Mouse (Mus musculus): ENCODE data around the gene Atp8b2. TPM values are rescaled to one million over a fixed set of nuclear protein-coding genes. Genes with fewer than 3 reads are reported as not detected.

Atp8b2 gene
- polyA plus RNA-seq, 1 experiment from 2014 or later, result 11.4 TPM

- Histone ChIP-seq H3K4me3 (ENCODE audit: low read depth, low read length) (no peak overlapping the region), H3K4me1 (ENCODE audit: control insufficient read depth, insufficient read depth, low read length) (no peaks in the 10 kb centered on the region), H3K9ac (ENCODE audit: low read length) (no peak overlapping the region), H3K36me3 (ENCODE audit: control insufficient read depth, insufficient read depth, low read length) (peaks cover 43% of the 10 kb centered on the region), H3K27me3 (ENCODE audit: control insufficient read depth, insufficient read depth, low read length) (no peaks in the 10 kb centered on the region), H3K4me2 (no peak overlapping the region), H3K27ac (ENCODE audit: low read depth, low read length) (no peak overlapping the region), H3K9me3 (ENCODE audit: control insufficient read depth, low read length) (no peaks in the 10 kb centered on the region)
- DNase-seq (ENCODE audit: low spot score, missing footprints), result peak; percentile 8
- ATAC-seq (ENCODE audit: low FRiP score), result no peak
- WGBS, result 90% methylated on average over 11 of the region's 11 CpGs
Measured at GRCm38 (mm10) chr3:89948021-89948420, 15.3 kb downstream of the Atp8b2 start.

GRCm38 (mm10) chr3:89945026-89945425 is 18.3 kb downstream of the Atp8b2 start:
- no peak overlapping the region for H3K4me3 ChIP-seq (ENCODE audit: low read depth, low read length)
- no peaks in the 10 kb centered on the region for H3K9me3 ChIP-seq (ENCODE audit: control insufficient read depth, low read length)
- ATAC-seq (ENCODE audit: low FRiP score) (no peak), DNase-seq (ENCODE audit: low spot score, missing footprints) (peak; percentile 77)
- no peak overlapping the region for H3K27ac ChIP-seq (ENCODE audit: low read depth, low read length)
- no peak overlapping the region for H3K9ac ChIP-seq (ENCODE audit: low read length)
- WGBS, result 85% methylated on average over 8 of the region's 8 CpGs
- H3K4me1 ChIP-seq (ENCODE audit: control insufficient read depth, insufficient read depth, low read length), result no peaks in the 10 kb centered on the region
- H3K4me2 ChIP-seq, result no peak overlapping the region
- peaks cover 49% of the 10 kb centered on the region for H3K36me3 ChIP-seq (ENCODE audit: control insufficient read depth, insufficient read depth, low read length)
- no peaks in the 10 kb centered on the region for H3K27me3 ChIP-seq (ENCODE audit: control insufficient read depth, insufficient read depth, low read length)

GRCm38 (mm10) chr3:89942894-89943293 is 20.4 kb downstream of the Atp8b2 start:
- Histone ChIP-seq H3K36me3 (ENCODE audit: control insufficient read depth, insufficient read depth, low read length) (peaks cover 37% of the 10 kb centered on the region), H3K27me3 (ENCODE audit: control insufficient read depth, insufficient read depth, low read length) (no peaks in the 10 kb centered on the region)
- 89% methylated on average over 9 of the region's 9 CpGs for whole genome bisulfite sequencing

GRCm38 (mm10) chr3:89936495-89936894 is 26.8 kb downstream of the Atp8b2 start:
- Histone ChIP-seq H3K36me3 (ENCODE audit: control insufficient read depth, insufficient read depth, low read length) (peaks cover 12% of the 10 kb centered on the region; the same call in 1 of the 2 replicates), H3K27ac (ENCODE audit: low read depth, low read length) (no peak overlapping the region)

More at GRCm38 (mm10) chr3:89942894-89943293, 20.4 kb downstream of the Atp8b2 start:
- no peak overlapping the region for H3K4me2 ChIP-seq
- no peaks in the 10 kb centered on the region for H3K4me1 ChIP-seq (ENCODE audit: control insufficient read depth, insufficient read depth, low read length)
- ATAC-seq (ENCODE audit: low FRiP score), result no peak
- no peak overlapping the region for H3K9ac ChIP-seq (ENCODE audit: low read length)
- H3K4me3 ChIP-seq (ENCODE audit: low read depth, low read length), result no peak overlapping the region
- no peaks in the 10 kb centered on the region for H3K9me3 ChIP-seq (ENCODE audit: control insufficient read depth, low read length)
- peak; percentile 17 for DNase-seq (ENCODE audit: low spot score, missing footprints)
- H3K27ac ChIP-seq (ENCODE audit: low read depth, low read length), result no peak overlapping the region

GRCm38 (mm10) chr3:89932925-89933324 is 30.4 kb downstream of the Atp8b2 start:
- DNase-seq (ENCODE audit: low spot score, missing footprints) (peak; percentile 39), ATAC-seq (ENCODE audit: low FRiP score) (no peak)
- Histone ChIP-seq H3K36me3 (ENCODE audit: control insufficient read depth, insufficient read depth, low read length) (0 out of 2 replicates have a peak, but pooled peaks cover 1% of the 10 kb centered on the region), H3K4me2 (no peak overlapping the region), H3K9me3 (ENCODE audit: control insufficient read depth, low read length) (no peaks in the 10 kb centered on the region), H3K9ac (ENCODE audit: low read length) (no peak overlapping the region), H3K27me3 (ENCODE audit: control insufficient read depth, insufficient read depth, low read length) (no peaks in the 10 kb centered on the region), H3K4me3 (ENCODE audit: low read depth, low read length) (no peak overlapping the region), H3K4me1 (ENCODE audit: control insufficient read depth, insufficient read depth, low read length) (no peaks in the 10 kb centered on the region), H3K27ac (ENCODE audit: low read depth, low read length) (no peak overlapping the region)
- WGBS, result 90% methylated on average over 2 of the region's 2 CpGs

More at GRCm38 (mm10) chr3:89936495-89936894, 26.8 kb downstream of the Atp8b2 start:
- no peak for ATAC-seq (ENCODE audit: low FRiP score)
- H3K27me3 ChIP-seq (ENCODE audit: control insufficient read depth, insufficient read depth, low read length), result no peaks in the 10 kb centered on the region
- no peak overlapping the region for H3K4me2 ChIP-seq
- H3K9ac ChIP-seq (ENCODE audit: low read length), result no peak overlapping the region
- no peak overlapping the region for H3K4me3 ChIP-seq (ENCODE audit: low read depth, low read length)
- no peaks in the 10 kb centered on the region for H3K9me3 ChIP-seq (ENCODE audit: control insufficient read depth, low read length)
- peak; percentile 31 for DNase-seq (ENCODE audit: low spot score, missing footprints)
- WGBS, result 89% methylated on average over 3 of the region's 3 CpGs
- no peaks in the 10 kb centered on the region for H3K4me1 ChIP-seq (ENCODE audit: control insufficient read depth, insufficient read depth, low read length)

- H3K9me3 ChIP-seq (ENCODE audit: control insufficient read depth, low read length), result no peaks in the 10 kb centered on the region
- WGBS, result 75% methylated on average over 4 of the region's 4 CpGs
Measured at GRCm38 (mm10) chr3:89928956-89929355, 34.4 kb downstream of the Atp8b2 start.

GRCm38 (mm10) chr3:89926440-89926839 is 36.9 kb downstream of the Atp8b2 start:
- no peak for ATAC-seq (ENCODE audit: low FRiP score)
- Histone ChIP-seq H3K27me3 (ENCODE audit: control insufficient read depth, insufficient read depth, low read length) (no peaks in the 10 kb centered on the region), H3K36me3 (ENCODE audit: control insufficient read depth, insufficient read depth, low read length) (no peaks in the 10 kb centered on the region), H3K9ac (ENCODE audit: low read length) (no peak overlapping the region), H3K27ac (ENCODE audit: low read depth, low read length) (no peak overlapping the region), H3K9me3 (ENCODE audit: control insufficient read depth, low read length) (no peaks in the 10 kb centered on the region), H3K4me1 (ENCODE audit: control insufficient read depth, insufficient read depth, low read length) (no peaks in the 10 kb centered on the region), H3K4me2 (no peak overlapping the region), H3K4me3 (ENCODE audit: low read depth, low read length) (no peak overlapping the region)
- no peak for DNase-seq (ENCODE audit: low spot score, missing footprints)
- WGBS, result 97% methylated on average over 1 of the region's 1 CpGs

More at GRCm38 (mm10) chr3:89928956-89929355, 34.4 kb downstream of the Atp8b2 start:
- Histone ChIP-seq H3K27ac (ENCODE audit: low read depth, low read length) (no peak overlapping the region), H3K4me1 (ENCODE audit: control insufficient read depth, insufficient read depth, low read length) (no peaks in the 10 kb centered on the region), H3K4me2 (no peak overlapping the region), H3K27me3 (ENCODE audit: control insufficient read depth, insufficient read depth, low read length) (no peaks in the 10 kb centered on the region), H3K36me3 (ENCODE audit: control insufficient read depth, insufficient read depth, low read length) (no peaks in the 10 kb centered on the region), H3K9ac (ENCODE audit: low read length) (no peak overlapping the region), H3K4me3 (ENCODE audit: low read depth, low read length) (no peak overlapping the region)
- DNase-seq (ENCODE audit: low spot score, missing footprints), result no peak
- no peak for ATAC-seq (ENCODE audit: low FRiP score)

GRCm38 (mm10) chr3:89920711-89921110 is 42.6 kb downstream of the Atp8b2 start:
- Histone ChIP-seq H3K4me3 (ENCODE audit: low read depth, low read length) (no peak overlapping the region), H3K9ac (ENCODE audit: low read length) (no peak overlapping the region), H3K27ac (ENCODE audit: low read depth, low read length) (no peak overlapping the region), H3K4me1 (ENCODE audit: control insufficient read depth, insufficient read depth, low read length) (no peaks in the 10 kb centered on the region), H3K4me2 (no peak overlapping the region), H3K9me3 (ENCODE audit: control insufficient read depth, low read length) (no peaks in the 10 kb centered on the region), H3K27me3 (ENCODE audit: control insufficient read depth, insufficient read depth, low read length) (no peaks in the 10 kb centered on the region), H3K36me3 (ENCODE audit: control insufficient read depth, insufficient read depth, low read length) (no peaks in the 10 kb centered on the region)
- WGBS, result 74% methylated on average over 6 of the region's 6 CpGs
- ATAC-seq (ENCODE audit: low FRiP score), result no peak
- DNase-seq (ENCODE audit: low spot score, missing footprints), result peak; percentile 51

GRCm38 (mm10) chr3:89917408-89917807 is 45.9 kb downstream of the Atp8b2 start:
- WGBS, result 52% methylated on average over 3 of the region's 3 CpGs
- Histone ChIP-seq H3K27me3 (ENCODE audit: control insufficient read depth, insufficient read depth, low read length) (peaks cover 17% of the 10 kb centered on the region), H3K4me1 (ENCODE audit: control insufficient read depth, insufficient read depth, low read length) (peaks cover 3% of the 10 kb centered on the region; the same call in 1 of the 2 replicates), H3K9me3 (ENCODE audit: control insufficient read depth, low read length) (no peaks in the 10 kb centered on the region), H3K4me2 (no peak overlapping the region), H3K36me3 (ENCODE audit: control insufficient read depth, insufficient read depth, low read length) (no peaks in the 10 kb centered on the region), H3K27ac (ENCODE audit: low read depth, low read length) (no peak overlapping the region), H3K9ac (ENCODE audit: low read length) (no peak overlapping the region), H3K4me3 (ENCODE audit: low read depth, low read length) (no peak overlapping the region)
- DNase-seq (ENCODE audit: low spot score, missing footprints), result no peak
- ATAC-seq (ENCODE audit: low FRiP score), result no peak

All from midbrain, embryonic 11.5 days (tissue).